Mouse (Mus musculus): Measurements from ENCODE around the gene Map3k1. TPM values are rescaled to one million over a fixed set of nuclear protein-coding genes. Genes with fewer than 3 reads are reported as not detected.

Gene Map3k1
- polyA plus RNA-seq, 1 experiment from 2014 or later = 30.3 TPM

DNA sequence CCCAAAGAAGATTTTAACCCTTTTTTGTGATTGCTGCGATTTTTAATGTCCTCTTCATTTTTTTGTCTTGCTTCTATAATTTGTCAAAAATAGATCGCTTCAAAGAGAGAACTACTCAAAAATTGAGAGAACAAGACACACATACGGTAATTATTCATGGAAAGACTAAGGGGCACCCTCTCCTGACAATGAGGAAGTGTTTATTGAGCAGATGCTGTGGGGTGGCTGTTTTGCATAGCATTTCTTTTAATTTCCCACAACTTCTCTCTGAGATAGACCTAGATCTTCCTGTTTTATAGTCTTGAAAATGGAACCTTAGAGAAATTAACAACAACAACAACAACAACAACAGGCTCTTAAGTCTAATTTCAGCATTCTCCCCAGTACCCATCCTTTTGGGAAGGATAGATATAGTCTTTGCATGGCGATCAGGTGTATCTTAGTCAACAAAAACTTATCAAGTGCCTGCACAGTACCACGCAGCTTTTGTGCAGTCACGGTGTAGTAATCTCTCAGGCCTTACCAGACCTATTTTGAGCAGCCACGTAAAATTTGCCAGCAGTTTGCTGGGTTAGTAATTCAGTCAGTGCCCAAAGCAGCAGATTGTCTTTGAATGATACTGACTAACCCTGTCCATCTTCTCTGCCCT, 13.1 kb upstream of the Map3k1 start:
- no peak for DNase-seq (ENCODE audit: low spot score)
- no peaks in the 10 kb centered on the region for H3K9me3 ChIP-seq (replicated peaks; ENCODE audit: low read length)
- no peak overlapping the region for H3K9ac ChIP-seq (ENCODE audit: low read depth, low read length)
- no peak for ATAC-seq (replicated peaks; ENCODE audit: low FRiP score, low read depth)
- H3K27me3 ChIP-seq (ENCODE audit: insufficient read depth, low read length) = no peaks in the 10 kb centered on the region
- no peaks in the 10 kb centered on the region for H3K36me3 ChIP-seq (ENCODE audit: insufficient read depth, low read length)
- H3K4me2 ChIP-seq (ENCODE audit: low read length) = no peak overlapping the region
- no peak overlapping the region for H3K4me3 ChIP-seq (replicated peaks; ENCODE audit: low read depth, low read length)
- H3K27ac ChIP-seq = no peak overlapping the region
- WGBS = 83% methylated on average over 7 of the region's 7 CpGs
- no peak for TF ChIP-seq CTCF (IDR thresholded peaks at IDR 0.05; ENCODE audit: low read depth)
- H3K4me1 ChIP-seq (replicated peaks; ENCODE audit: insufficient read depth, low read length) = no peaks in the 10 kb centered on the region

DNA sequence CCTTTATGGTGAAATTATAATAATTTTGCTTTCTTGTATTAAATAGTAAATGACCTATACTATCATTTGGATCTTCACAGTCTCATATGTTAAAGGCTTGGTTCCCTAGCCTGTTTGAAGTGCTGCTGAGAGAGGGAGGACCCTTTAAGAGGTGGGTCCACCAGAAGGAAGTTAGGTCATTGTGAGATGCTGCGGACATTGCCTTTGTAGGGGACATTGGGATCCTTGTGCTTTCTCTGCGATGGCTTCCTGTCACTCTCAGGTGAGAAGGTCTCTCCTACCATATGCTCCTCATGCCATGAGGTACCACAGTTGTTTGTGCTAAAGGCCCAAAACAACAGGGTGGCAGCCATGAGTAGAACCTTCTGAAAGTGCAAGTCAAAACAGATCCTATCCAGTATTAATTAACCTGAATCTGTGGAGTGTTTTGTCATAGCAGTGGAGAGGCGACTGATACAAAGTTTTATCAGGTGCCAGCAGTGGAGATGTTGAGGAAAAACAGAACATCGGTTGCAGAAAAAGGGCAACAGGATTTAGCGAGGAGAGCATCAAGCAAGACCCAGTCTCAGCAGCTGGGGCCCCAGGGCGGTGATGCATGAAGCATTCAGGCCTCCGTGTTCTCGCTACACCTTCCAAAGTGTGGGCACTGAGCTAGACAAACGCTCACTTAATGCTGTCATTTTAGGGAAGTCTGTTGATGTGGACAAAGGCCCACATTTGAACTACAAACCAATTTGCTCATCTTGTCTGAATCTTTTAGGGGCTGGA, 11.0 kb upstream of the Map3k1 start:
- no peak overlapping the region for H3K9ac ChIP-seq (ENCODE audit: low read depth, low read length)
- no peaks in the 10 kb centered on the region for H3K9me3 ChIP-seq (replicated peaks; ENCODE audit: low read length)
- no peak for ATAC-seq (replicated peaks; ENCODE audit: low FRiP score, low read depth)
- no peaks in the 10 kb centered on the region for H3K4me1 ChIP-seq (replicated peaks; ENCODE audit: insufficient read depth, low read length)
- no peak overlapping the region for H3K4me2 ChIP-seq (ENCODE audit: low read length)
- 67% methylated on average over 9 of the region's 9 CpGs for WGBS
- no peak for TF ChIP-seq CTCF (IDR thresholded peaks at IDR 0.05; ENCODE audit: low read depth)
- no peak overlapping the region for H3K27ac ChIP-seq
- DNase-seq (ENCODE audit: low spot score) = no peak
- H3K4me3 ChIP-seq (replicated peaks; ENCODE audit: low read depth, low read length) = no peak overlapping the region
- H3K36me3 ChIP-seq (ENCODE audit: insufficient read depth, low read length) = no peaks in the 10 kb centered on the region
- no peaks in the 10 kb centered on the region for H3K27me3 ChIP-seq (ENCODE audit: insufficient read depth, low read length)

DNA sequence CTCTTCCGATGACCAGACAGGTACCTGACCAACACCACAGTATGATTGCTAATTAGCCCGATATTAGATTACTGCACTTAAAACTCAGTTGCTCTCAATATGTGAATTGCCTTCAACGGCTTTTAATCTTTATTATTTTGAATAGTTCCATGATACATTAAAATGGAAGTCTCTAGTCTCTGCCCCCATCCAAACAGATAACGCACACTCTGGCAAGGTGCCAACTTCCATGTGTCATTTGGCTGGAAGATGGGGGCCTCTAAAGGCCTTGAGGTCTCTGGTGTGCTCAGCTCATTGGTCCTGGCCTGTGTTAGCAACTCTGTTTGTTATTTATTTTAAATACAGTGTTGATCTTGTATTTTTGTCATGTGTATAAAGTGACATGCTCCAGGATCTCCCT, 10.3 kb upstream of the Map3k1 start:
- Histone ChIP-seq H3K4me3 (replicated peaks; ENCODE audit: low read depth, low read length) (no peak overlapping the region), H3K9ac (ENCODE audit: low read depth, low read length) (no peak overlapping the region), H3K36me3 (ENCODE audit: insufficient read depth, low read length) (no peaks in the 10 kb centered on the region), H3K9me3 (replicated peaks; ENCODE audit: low read length) (no peaks in the 10 kb centered on the region), H3K4me1 (replicated peaks; ENCODE audit: insufficient read depth, low read length) (no peaks in the 10 kb centered on the region), H3K27me3 (ENCODE audit: insufficient read depth, low read length) (no peaks in the 10 kb centered on the region), H3K27ac (no peak overlapping the region), H3K4me2 (ENCODE audit: low read length) (no peak overlapping the region)
- TF ChIP-seq CTCF (IDR thresholded peaks at IDR 0.05; ENCODE audit: low read depth) = no peak
- ATAC-seq (replicated peaks; ENCODE audit: low FRiP score, low read depth) (no peak), DNase-seq (ENCODE audit: low spot score) (no peak)
- WGBS = 80% methylated on average over 4 of the region's 4 CpGs

DNA sequence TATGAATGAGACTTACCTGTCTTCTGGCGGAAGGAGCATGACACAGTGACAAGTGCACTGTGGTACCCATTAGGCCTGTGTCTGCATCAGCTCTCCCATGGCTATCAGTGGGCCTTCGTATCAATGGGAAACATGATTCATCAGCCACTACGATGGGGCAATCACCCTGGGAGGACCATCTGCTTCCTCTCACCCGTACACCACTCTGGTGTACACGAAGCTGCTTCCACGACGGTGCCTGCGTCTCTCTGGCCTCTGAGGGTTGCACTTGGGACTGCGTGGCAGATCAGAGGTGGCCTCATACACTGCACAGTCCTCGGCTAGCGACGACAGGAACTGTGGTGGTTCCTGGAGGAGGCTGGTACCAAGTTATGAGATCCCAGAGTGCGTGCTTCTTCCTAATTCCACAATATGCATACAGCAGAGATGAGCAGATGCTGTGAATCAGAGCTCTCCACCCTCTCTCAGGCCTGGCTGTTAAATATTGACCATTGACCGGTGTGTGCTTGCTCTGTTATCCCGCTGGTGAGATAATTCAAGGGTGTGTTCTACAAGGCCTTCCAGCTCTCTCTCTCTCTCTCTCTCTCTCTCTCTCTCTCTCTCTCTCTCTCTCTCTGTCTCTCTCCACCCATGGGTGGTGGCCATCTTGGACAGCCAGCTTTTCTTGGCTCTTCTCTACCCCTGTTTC, 9.6 kb upstream of the Map3k1 start:
- ATAC-seq (replicated peaks; ENCODE audit: low FRiP score, low read depth) (no peak), DNase-seq (ENCODE audit: low spot score) (no peak)
- no peaks in the 10 kb centered on the region for H3K27me3 ChIP-seq (ENCODE audit: insufficient read depth, low read length)
- no peak overlapping the region for H3K4me3 ChIP-seq (replicated peaks; ENCODE audit: low read depth, low read length)
- no peak overlapping the region for H3K27ac ChIP-seq
- no peaks in the 10 kb centered on the region for H3K36me3 ChIP-seq (ENCODE audit: insufficient read depth, low read length)
- H3K9ac ChIP-seq (ENCODE audit: low read depth, low read length) = no peak overlapping the region
- H3K4me1 ChIP-seq (replicated peaks; ENCODE audit: insufficient read depth, low read length) = no peaks in the 10 kb centered on the region
- H3K9me3 ChIP-seq (replicated peaks; ENCODE audit: low read length) = no peaks in the 10 kb centered on the region
- H3K4me2 ChIP-seq (ENCODE audit: low read length) = no peak overlapping the region
- 84% methylated on average over 15 of the region's 15 CpGs for WGBS
- TF ChIP-seq CTCF (IDR thresholded peaks at IDR 0.05; ENCODE audit: low read depth) = no peak

DNA sequence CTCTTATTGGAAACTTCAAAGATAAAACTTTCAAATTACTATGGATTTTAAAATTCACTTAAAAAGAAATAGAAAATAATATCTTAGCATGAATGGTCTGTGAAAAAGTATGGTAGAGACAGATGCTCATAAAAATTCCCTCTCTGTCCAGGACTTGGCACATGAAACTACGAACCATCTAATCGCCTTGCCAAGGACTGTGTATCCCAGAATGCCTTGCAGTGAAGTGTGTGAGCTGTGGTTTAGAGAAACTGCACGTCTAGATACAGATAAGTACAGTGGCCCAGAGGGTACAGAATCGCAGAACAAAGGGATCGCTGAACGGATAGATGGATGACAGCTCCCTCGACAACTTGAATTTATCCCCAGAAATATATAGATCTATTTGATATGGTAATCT, 9.0 kb upstream of the Map3k1 start:
- Histone ChIP-seq H3K4me1 (replicated peaks; ENCODE audit: insufficient read depth, low read length) (no peaks in the 10 kb centered on the region), H3K27me3 (ENCODE audit: insufficient read depth, low read length) (no peaks in the 10 kb centered on the region), H3K9ac (ENCODE audit: low read depth, low read length) (no peak overlapping the region), H3K36me3 (ENCODE audit: insufficient read depth, low read length) (no peaks in the 10 kb centered on the region), H3K4me2 (ENCODE audit: low read length) (no peak overlapping the region), H3K9me3 (replicated peaks; ENCODE audit: low read length) (no peaks in the 10 kb centered on the region), H3K4me3 (replicated peaks; ENCODE audit: low read depth, low read length) (no peak overlapping the region), H3K27ac (no peak overlapping the region)
- TF ChIP-seq CTCF (IDR thresholded peaks at IDR 0.05; ENCODE audit: low read depth) = no peak
- ATAC-seq (replicated peaks; ENCODE audit: low FRiP score, low read depth) (no peak), DNase-seq (ENCODE audit: low spot score) (no peak)
- WGBS = 89% methylated on average over 7 of the region's 7 CpGs

DNA sequence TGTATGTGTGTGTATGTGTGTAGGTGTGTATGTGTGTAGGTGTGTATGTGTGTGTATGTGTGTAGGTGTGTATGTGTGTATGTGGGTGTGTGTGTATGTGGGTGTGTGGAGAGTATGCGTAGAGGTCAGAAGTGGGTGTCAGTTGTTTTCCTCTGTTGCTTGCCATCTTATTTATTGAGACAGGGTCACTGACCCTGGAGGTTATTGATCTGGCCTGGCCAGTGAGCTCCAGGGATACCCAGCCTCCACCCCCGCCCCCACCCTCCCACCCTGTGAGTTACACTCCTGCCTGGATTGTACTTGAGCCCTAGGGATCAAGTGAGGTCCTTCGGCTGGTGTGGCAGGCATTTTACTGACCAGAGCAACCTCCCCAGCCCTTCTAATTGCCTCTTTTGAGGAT, 7.6 kb upstream of the Map3k1 start:
- Histone ChIP-seq H3K4me2 (ENCODE audit: low read length) (no peak overlapping the region), H3K4me3 (replicated peaks; ENCODE audit: low read depth, low read length) (no peak overlapping the region), H3K27ac (no peak overlapping the region), H3K36me3 (ENCODE audit: insufficient read depth, low read length) (no peaks in the 10 kb centered on the region), H3K9me3 (replicated peaks; ENCODE audit: low read length) (no peaks in the 10 kb centered on the region), H3K27me3 (ENCODE audit: insufficient read depth, low read length) (no peaks in the 10 kb centered on the region), H3K4me1 (replicated peaks; ENCODE audit: insufficient read depth, low read length) (no peaks in the 10 kb centered on the region), H3K9ac (ENCODE audit: low read depth, low read length) (no peak overlapping the region)
- ATAC-seq (replicated peaks; ENCODE audit: low FRiP score, low read depth) (no peak), DNase-seq (ENCODE audit: low spot score) (no peak)
- WGBS = 72% methylated on average over 3 of the region's 3 CpGs
- no peak for TF ChIP-seq CTCF (IDR thresholded peaks at IDR 0.05; ENCODE audit: low read depth)
